Mouse (Mus musculus) stomach, embryonic 14.5 days (tissue): ENCODE measurements around the gene Vmn2r23. TPM values are rescaled to one million over a fixed set of nuclear protein-coding genes. Genes with fewer than 3 reads are reported as not detected.
"Not testable (repeated sequence)": the region's sequence is repeated elsewhere in the genome, so short reads cannot be mapped to it uniquely, and the experiment has no call there.

Source experiments
- ATAC-seq: fragments of 200-750 bp; cut with Nextera tagmentation; 2 replicates; pipeline ENCODE4 v1.8.0; 2017; ENCODE audit warnings: low read depth, moderate TSS enrichment; ENCODE audit not compliant: insufficient number of reproducible peaks, insufficient read depth, low FRiP score
- H3K27ac ChIP-seq: fragments of 300-500 bp; sonication (generic); 2 replicates; pipeline ENCODE4 v1.5.1; 2014; ENCODE audit warnings: mild to moderate bottlenecking, low read length, moderate library complexity, mixed read lengths
- H3K27me3 ChIP-seq: fragments of 300-500 bp; sonication (generic); 2 replicates; pipeline ENCODE4 v1.6.1; 2014; ENCODE audit warnings: low read length, control low read depth, mixed read lengths; ENCODE audit not compliant: control insufficient read depth, insufficient read depth
- H3K36me3 ChIP-seq: fragments of 300-500 bp; sonication (generic); 2 replicates; pipeline ENCODE4 v1.6.1; 2014; ENCODE audit warnings: mild to moderate bottlenecking, control low read depth, low read length, moderate library complexity, mixed read lengths; ENCODE audit not compliant: control insufficient read depth, insufficient read depth
- H3K4me1 ChIP-seq: fragments of 300-500 bp; sonication (generic); 2 replicates; pipeline ENCODE4 v1.6.1; 2014; ENCODE audit warnings: low read length, control low read depth, mixed read lengths; ENCODE audit not compliant: control insufficient read depth, insufficient read depth
- H3K4me2 ChIP-seq: fragments of 300-500 bp; sonication (generic); replicated peaks from 2 replicates; pipeline ENCODE4 v1.6.1; 2014; ENCODE audit warnings: low read depth, low read length, control low read depth
- H3K4me3 ChIP-seq: fragments of 300-500 bp; sonication (generic); 2 replicates; pipeline ENCODE4 v1.5.1; 2014; ENCODE audit warnings: low read depth, low read length, control low read depth
- H3K9ac ChIP-seq: fragments of 300-500 bp; sonication (generic); replicated peaks from 2 replicates; pipeline ENCODE4 v1.6.1; 2014; ENCODE audit warnings: low read depth, mild to moderate bottlenecking, control low read depth, low read length, moderate library complexity, mixed read lengths
- H3K9me3 ChIP-seq: fragments of 300-500 bp; sonication (generic); 2 replicates; pipeline ENCODE4 v1.6.1; 2016; ENCODE audit warnings: low read depth, low read length, control low read depth; ENCODE audit not compliant: control insufficient read depth
- WGBS: fragments of 180-500 bp; shearing (Covaris S2); extraction: QIAGEN DNeasy Blood & Tissue Kit; methylation state at CpG from one replicate; pipeline ENCODE4 v1.1.7; 2014; 5-methylcytosine and 5-hydroxymethylcytosine counted together
- polyA plus RNA-seq: library from polyadenylated mRNA; unstranded; fragments of >200 nt; fragmentation: Nextera tagmentation; extraction: Ambion mirVana; gene quantifications from 2 replicates; pipeline ENCODE4 v1.2.1, GENCODE M21; 2014

Gene Vmn2r23
- not detected in 2 replicates for polyA plus RNA-seq

- H3K4me1 ChIP-seq: no peaks in the 10 kb centered on the region
- no peaks in the 10 kb centered on the region for H3K27me3 ChIP-seq
- 78% methylated on average over 1 of the region's 1 CpGs for WGBS
- no peaks in the 10 kb centered on the region for H3K36me3 ChIP-seq
- no peak within 1 kb of the TSS for H3K9ac ChIP-seq
- H3K4me2 ChIP-seq: no peak within 1 kb of the TSS
- ATAC-seq: no peak
- H3K27ac ChIP-seq: no peak within 1 kb of the TSS
- no peak within 1 kb of the TSS for H3K4me3 ChIP-seq
- no peaks in the 10 kb centered on the region for H3K9me3 ChIP-seq
These were observed at the start of gene Vmn2r23 for GRCm38 (mm10) chr6:123702370-123702769. TSS of gene Vmn2r23 (plus strand) at chr6:123702670.

GRCm38 (mm10) chr6:123657040-123657439, 45.4 kb upstream of the Vmn2r23 start:
- H3K9ac ChIP-seq: no peak overlapping the region

GRCm38 (mm10) chr6:123696639-123697038, 5.8 kb upstream of the Vmn2r23 start:
- WGBS: 50% methylated on average over 1 of the region's 1 CpGs
- H3K27me3 ChIP-seq, H3K9me3 ChIP-seq, H3K4me3 ChIP-seq, H3K36me3 ChIP-seq, H3K9ac ChIP-seq, H3K4me2 ChIP-seq, H3K4me1 ChIP-seq, ATAC-seq, H3K27ac ChIP-seq: not testable (repeated sequence)

More at GRCm38 (mm10) chr6:123657040-123657439, 45.4 kb upstream of the Vmn2r23 start:
- no peak overlapping the region for H3K4me3 ChIP-seq
- no peaks in the 10 kb centered on the region for H3K27me3 ChIP-seq
- H3K4me2 ChIP-seq: no peak overlapping the region
- no peaks in the 10 kb centered on the region for H3K9me3 ChIP-seq
- WGBS: 50% methylated on average over 6 of the region's 6 CpGs
- no peaks in the 10 kb centered on the region for H3K36me3 ChIP-seq
- no peak overlapping the region for H3K27ac ChIP-seq
- no peak for ATAC-seq
- no peaks in the 10 kb centered on the region for H3K4me1 ChIP-seq

- ATAC-seq: no peak
- no peak overlapping the region for H3K4me2 ChIP-seq
- H3K9ac ChIP-seq: no peak overlapping the region
- no peak overlapping the region for H3K4me3 ChIP-seq
- H3K27ac ChIP-seq: no peak overlapping the region
- H3K9me3 ChIP-seq: no peaks in the 10 kb centered on the region
- no peaks in the 10 kb centered on the region for H3K4me1 ChIP-seq
- no peaks in the 10 kb centered on the region for H3K36me3 ChIP-seq
- H3K27me3 ChIP-seq: no peaks in the 10 kb centered on the region
These were observed 5.3 kb upstream of the Vmn2r23 start for GRCm38 (mm10) chr6:123697213-123697612.

- WGBS: 88% methylated on average over 3 of the region's 3 CpGs
These were observed 67.6 kb downstream of the Vmn2r23 start for GRCm38 (mm10) chr6:123770031-123770430.

GRCm38 (mm10) chr6:123778579-123778978, 76.1 kb downstream of the Vmn2r23 start, which contains the start of gene Vmn2r24:
TSS of gene Vmn2r24 (plus strand) at chr6:123778879.
- Histone ChIP-seq H3K4me2 (no peak within 1 kb of the TSS), H3K4me3 (no peak within 1 kb of the TSS), H3K36me3 (no peaks in the 10 kb centered on the region), H3K9ac (no peak within 1 kb of the TSS), H3K9me3 (no peaks in the 10 kb centered on the region), H3K4me1 (no peaks in the 10 kb centered on the region), H3K27me3 (no peaks in the 10 kb centered on the region), H3K27ac (no peak within 1 kb of the TSS)
- WGBS: 67% methylated on average over 1 of the region's 1 CpGs
- no peak for ATAC-seq

More at GRCm38 (mm10) chr6:123770031-123770430, 67.6 kb downstream of the Vmn2r23 start:
- no peak for ATAC-seq
- no peak overlapping the region for H3K4me2 ChIP-seq
- no peaks in the 10 kb centered on the region for H3K27me3 ChIP-seq
- no peak overlapping the region for H3K27ac ChIP-seq
- H3K4me3 ChIP-seq: no peak overlapping the region
- H3K36me3 ChIP-seq: no peaks in the 10 kb centered on the region
- H3K9me3 ChIP-seq: no peaks in the 10 kb centered on the region
- no peaks in the 10 kb centered on the region for H3K4me1 ChIP-seq
- H3K9ac ChIP-seq: no peak overlapping the region

- ATAC-seq: no peak
- WGBS: 69% methylated on average over 2 of the region's 2 CpGs
- H3K4me1 ChIP-seq: no peaks in the 10 kb centered on the region
These were observed 82.4 kb downstream of the Vmn2r23 start for GRCm38 (mm10) chr6:123784857-123785256.

GRCm38 (mm10) chr6:123793746-123794145, 91.3 kb downstream of the Vmn2r23 start:
- no peak overlapping the region for H3K4me2 ChIP-seq
- no peak for ATAC-seq
- WGBS: 31% methylated on average over 9 of the region's 9 CpGs

More at GRCm38 (mm10) chr6:123784857-123785256, 82.4 kb downstream of the Vmn2r23 start:
- no peaks in the 10 kb centered on the region for H3K27me3 ChIP-seq
- no peak overlapping the region for H3K27ac ChIP-seq
- no peaks in the 10 kb centered on the region for H3K9me3 ChIP-seq
- no peak overlapping the region for H3K4me3 ChIP-seq
- no peak overlapping the region for H3K9ac ChIP-seq
- no peak overlapping the region for H3K4me2 ChIP-seq
- H3K36me3 ChIP-seq: no peaks in the 10 kb centered on the region

More at GRCm38 (mm10) chr6:123793746-123794145, 91.3 kb downstream of the Vmn2r23 start:
- H3K4me1 ChIP-seq: no peaks in the 10 kb centered on the region
- H3K27me3 ChIP-seq: no peaks in the 10 kb centered on the region
- no peak overlapping the region for H3K4me3 ChIP-seq
- no peaks in the 10 kb centered on the region for H3K9me3 ChIP-seq
- no peak overlapping the region for H3K27ac ChIP-seq
- H3K9ac ChIP-seq: no peak overlapping the region
- H3K36me3 ChIP-seq: no peaks in the 10 kb centered on the region
